Mouse (Mus musculus) midbrain, embryonic 16.5 days (tissue): ENCODE measurements around the gene Shank2. TPM values are rescaled to one million over a fixed set of nuclear protein-coding genes. Genes with fewer than 3 reads are reported as not detected.

Experiments used
- ATAC-seq: fragments of 200-750 bp; cut with Nextera tagmentation; 2 replicates; pipeline ENCODE4 v1.8.0; 2017; ENCODE audit warnings: moderate TSS enrichment
- H3K27ac ChIP-seq: fragments of 300-500 bp; sonication (generic); 2 replicates; pipeline ENCODE4 v1.5.1; 2014; ENCODE audit warnings: mild to moderate bottlenecking, low read length, mixed read lengths
- H3K27me3 ChIP-seq: fragments of 300-500 bp; sonication (generic); 2 replicates; pipeline ENCODE4 v1.6.1; 2014; ENCODE audit warnings: low read depth, low read length, mixed read lengths; ENCODE audit not compliant: control insufficient read depth, insufficient read depth
- H3K36me3 ChIP-seq: fragments of 300-500 bp; sonication (generic); 2 replicates; pipeline ENCODE4 v1.6.1; 2014; ENCODE audit warnings: mild to moderate bottlenecking, low read length, moderate library complexity, mixed read lengths; ENCODE audit not compliant: control insufficient read depth, insufficient read depth
- H3K4me1 ChIP-seq: fragments of 300-500 bp; sonication (generic); 2 replicates; pipeline ENCODE4 v1.6.1; 2014; ENCODE audit warnings: mild to moderate bottlenecking, low read length, mixed read lengths; ENCODE audit not compliant: control insufficient read depth, insufficient read depth
- H3K4me2 ChIP-seq: fragments of 300-500 bp; sonication (generic); 2 replicates; pipeline ENCODE4 v1.6.1; 2014; ENCODE audit warnings: mild to moderate bottlenecking, low read length, mixed read lengths
- H3K4me3 ChIP-seq: fragments of 300-500 bp; sonication (generic); 2 replicates; pipeline ENCODE4 v1.5.1; 2014; ENCODE audit warnings: low read depth, mild to moderate bottlenecking, low read length, moderate library complexity, mixed read lengths
- H3K9ac ChIP-seq: fragments of 300-500 bp; sonication (generic); 2 replicates; pipeline ENCODE4 v1.6.1; 2014; ENCODE audit warnings: low read depth, low read length, mixed read lengths
- H3K9me3 ChIP-seq: fragments of 300-500 bp; sonication (generic); replicated peaks from 2 replicates; pipeline ENCODE4 v1.6.1; 2014; ENCODE audit warnings: mild to moderate bottlenecking, low read length, mixed read lengths; ENCODE audit not compliant: control insufficient read depth, poor library complexity, severe bottlenecking
- WGBS: fragments of 180-500 bp; shearing (Covaris S2); extraction: QIAGEN DNeasy Blood & Tissue Kit; methylation state at CpG from one replicate; pipeline ENCODE4 v1.1.7; 2014; 5-methylcytosine and 5-hydroxymethylcytosine counted together
- microRNA-seq: library from miRNA; unstranded; fragments of <30 nt; microRNA quantifications from one replicate; pipeline ENCODE4, GENCODE M21; 2017
- polyA plus RNA-seq: library from polyadenylated mRNA; unstranded; fragments of >200 nt; fragmentation: Nextera tagmentation; extraction: Ambion mirVana; gene quantifications from 2 replicates; pipeline ENCODE4 v1.2.1, GENCODE M21; 2015

Gene Shank2
- polyA plus RNA-seq, 1 experiment from 2014 or later = 10.5 TPM

DNA sequence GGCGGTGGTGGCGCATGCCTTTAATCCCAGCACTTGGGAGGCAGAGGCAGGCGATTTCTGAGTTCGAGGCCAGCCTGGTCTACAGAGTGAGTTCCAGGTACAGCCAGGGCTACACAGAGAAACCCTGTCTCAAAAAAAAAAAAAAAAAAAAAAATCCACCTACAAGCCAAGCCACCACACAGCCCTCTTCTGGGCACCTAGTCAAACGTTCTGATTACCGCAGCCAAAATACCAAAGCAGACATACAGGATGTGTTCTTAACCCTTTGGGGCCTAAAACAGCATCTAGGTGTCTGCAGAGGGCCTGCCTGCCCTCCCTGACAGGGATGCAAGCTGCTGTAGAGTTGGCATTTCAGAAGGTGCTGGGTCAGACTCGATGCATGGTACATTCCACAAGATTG lies 460.8 kb downstream of the Shank2 start:
- H3K4me3 ChIP-seq = no peak overlapping the region
- 91% methylated on average over 7 of the region's 7 CpGs for WGBS
- H3K27ac ChIP-seq = no peak overlapping the region
- no peak for ATAC-seq
- no peak overlapping the region for H3K9ac ChIP-seq
- H3K4me2 ChIP-seq = no peak overlapping the region
- H3K27me3 ChIP-seq = no peaks in the 10 kb centered on the region
- H3K4me1 ChIP-seq = no peaks in the 10 kb centered on the region
- H3K9me3 ChIP-seq = no peaks in the 10 kb centered on the region
- peaks cover 60% of the 10 kb centered on the region for H3K36me3 ChIP-seq

DNA sequence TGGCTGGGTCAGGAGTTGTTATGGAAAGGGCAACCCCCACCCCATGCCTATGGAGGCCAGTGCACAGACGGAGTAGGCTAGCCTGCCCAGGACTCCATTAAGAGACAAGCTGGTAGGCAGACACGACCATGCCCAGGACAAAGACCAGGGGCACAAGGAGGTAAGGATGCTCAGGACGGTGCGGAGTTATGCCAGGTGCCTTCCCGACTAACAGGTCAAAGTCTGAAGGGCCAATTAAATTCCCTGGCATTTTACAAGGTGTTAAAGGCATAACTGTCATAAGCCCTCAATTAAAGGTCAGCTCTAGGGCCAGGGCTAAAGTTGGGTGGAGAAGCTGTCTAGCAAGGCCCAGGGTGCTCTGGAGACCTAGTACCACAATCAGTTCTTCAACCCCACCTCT lies 467.0 kb downstream of the Shank2 start:
- H3K27ac ChIP-seq = no peak overlapping the region
- no peak overlapping the region for H3K9ac ChIP-seq

DNA sequence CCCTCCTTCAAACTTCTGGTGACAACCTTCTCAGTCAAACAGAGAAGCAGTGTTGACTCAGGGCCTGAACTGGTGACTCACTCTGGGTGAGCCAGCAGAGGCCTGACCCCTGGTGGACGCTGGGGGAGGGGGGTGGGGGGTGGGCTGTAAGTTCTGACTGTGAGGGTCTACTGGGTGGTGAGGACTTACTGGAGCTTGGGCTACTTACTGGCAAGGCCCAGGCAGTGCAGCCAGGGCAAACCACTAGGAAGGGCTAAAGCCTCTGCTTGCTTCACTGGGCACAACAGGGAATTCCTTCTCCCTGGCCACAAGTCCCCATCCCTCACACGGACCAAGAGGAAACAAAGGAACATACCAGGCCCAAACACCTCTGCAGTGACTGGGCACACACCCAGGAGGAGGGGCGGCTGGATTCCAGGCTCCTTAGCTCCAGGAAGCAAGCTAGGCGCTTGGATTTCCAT lies 467.5 kb downstream of the Shank2 start:
- WGBS = 15% methylated on average over 4 of the region's 4 CpGs
- H3K27me3 ChIP-seq = no peaks in the 10 kb centered on the region
- peak overlapping the region; percentile 56 for H3K4me2 ChIP-seq
- no peak for ATAC-seq
- H3K4me1 ChIP-seq = peaks cover 21% of the 10 kb centered on the region
- H3K9ac ChIP-seq = peak overlapping the region; percentile 97
- no peaks in the 10 kb centered on the region for H3K9me3 ChIP-seq
- H3K27ac ChIP-seq = no peak overlapping the region
- H3K4me3 ChIP-seq = peak overlapping the region; percentile 86
- peaks cover 10% of the 10 kb centered on the region for H3K36me3 ChIP-seq

More for the DNA sequence above, 467.0 kb downstream of the Shank2 start:
- peaks cover 21% of the 10 kb centered on the region for H3K4me1 ChIP-seq
- no peak overlapping the region for H3K4me3 ChIP-seq
- peaks cover 12% of the 10 kb centered on the region for H3K36me3 ChIP-seq
- no peak for ATAC-seq
- no peaks in the 10 kb centered on the region for H3K27me3 ChIP-seq
- WGBS = 94% methylated on average over 5 of the region's 5 CpGs
- H3K9me3 ChIP-seq = no peaks in the 10 kb centered on the region
- no peak overlapping the region; the same call in 1 of the 2 replicates for H3K4me2 ChIP-seq

DNA sequence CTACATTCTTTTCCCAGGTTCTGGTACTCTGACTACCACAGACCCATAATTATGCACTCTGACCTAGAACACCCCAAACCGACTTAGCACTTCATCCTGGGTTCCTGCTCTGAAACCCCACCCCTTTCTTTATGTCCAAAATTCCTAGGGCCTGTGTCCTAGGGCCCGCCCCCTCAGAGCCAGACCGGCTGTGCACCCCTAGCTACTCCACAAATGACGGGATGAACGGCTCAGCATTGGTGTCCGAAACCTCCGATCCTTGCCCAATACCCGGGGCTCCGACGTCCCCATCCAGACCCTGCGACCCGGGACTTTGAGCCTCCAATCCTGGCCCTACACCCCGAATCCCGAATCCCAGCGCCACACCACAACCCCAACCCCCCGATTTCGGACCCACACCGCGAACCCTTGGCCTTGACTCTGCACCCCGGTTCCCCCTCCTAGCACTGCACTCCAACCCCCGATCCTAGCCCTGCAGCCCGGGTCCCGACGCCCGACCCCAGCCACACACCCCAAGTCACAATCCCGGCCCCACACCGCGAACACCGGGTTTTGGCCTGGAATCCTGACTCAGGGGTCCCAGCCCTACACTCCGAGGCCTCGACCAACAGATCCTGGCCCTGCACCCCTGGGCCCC lies 468.3 kb downstream of the Shank2 start:
- no peaks in the 10 kb centered on the region for H3K27me3 ChIP-seq
- under 1% methylated on average over 31 of the region's 31 CpGs for WGBS
- H3K9me3 ChIP-seq = no peaks in the 10 kb centered on the region
- ATAC-seq = peak; percentile 73
- peak overlapping the region; percentile 86 for H3K4me3 ChIP-seq
- H3K36me3 ChIP-seq = 0 out of 2 replicates have a peak, but pooled peaks cover 2% of the 10 kb centered on the region
- H3K27ac ChIP-seq = peak overlapping the region; percentile 85
- peak overlapping the region; percentile 56 for H3K4me2 ChIP-seq
- peak overlapping the region; percentile 97 for H3K9ac ChIP-seq
- H3K4me1 ChIP-seq = peaks cover 21% of the 10 kb centered on the region

DNA sequence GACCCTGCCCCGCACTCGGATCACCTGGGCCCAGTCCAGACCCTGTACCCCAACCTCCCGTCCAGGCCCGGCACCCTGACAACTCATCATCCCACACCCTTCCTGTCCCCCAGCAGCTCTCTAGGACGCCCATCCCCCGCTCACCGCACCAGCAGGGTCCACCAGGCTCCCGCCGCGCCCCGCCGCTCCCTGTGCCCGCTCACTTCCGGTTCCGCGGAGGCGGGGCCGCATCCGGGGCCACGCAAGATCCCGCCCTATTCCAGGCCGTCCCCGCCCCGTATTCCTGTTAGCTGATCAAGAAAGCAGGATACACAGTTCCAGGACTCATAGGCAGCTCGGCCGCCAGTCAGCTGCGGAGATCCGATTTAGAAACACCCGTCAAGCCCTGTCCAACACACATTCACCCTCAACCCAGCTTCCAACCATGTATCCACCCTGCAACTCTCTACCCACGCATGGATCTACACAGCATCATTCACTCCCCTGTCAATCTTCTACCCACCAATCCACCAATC lies 468.9 kb downstream of the Shank2 start, which contains the start of gene Cttn:
Gene Cttn, minus strand, starts transcription at position 465 of the 515 bp plus-strand sequence.
- peak; percentile 97 for ATAC-seq
- WGBS = 1% methylated on average over 28 of the region's 30 CpGs
- H3K9me3 ChIP-seq = no peaks in the 10 kb centered on the region

DNA sequence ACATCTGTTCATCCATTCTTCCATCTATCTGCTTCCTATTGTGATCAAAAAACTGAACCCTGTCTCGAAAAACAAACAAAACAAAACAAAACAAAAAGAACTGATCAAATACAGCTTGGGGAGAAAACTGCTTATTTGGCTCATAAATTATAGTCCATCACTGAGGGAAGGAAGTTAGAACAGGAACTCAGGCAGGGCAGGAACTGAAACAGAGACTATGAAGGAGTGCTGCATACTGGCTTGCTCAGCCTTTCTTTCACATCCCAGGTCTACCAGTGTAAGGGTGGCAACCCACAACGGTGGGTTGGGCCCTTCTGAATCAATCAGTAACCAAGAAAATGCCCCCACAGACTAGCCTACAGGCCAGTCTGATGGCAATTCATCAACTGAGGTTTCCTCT lies 469.4 kb downstream of the Shank2 start:
- Histone ChIP-seq H3K4me2 (peak overlapping the region; percentile 56), H3K27ac (peak overlapping the region; percentile 85), H3K9me3 (no peaks in the 10 kb centered on the region), H3K4me1 (peaks cover 21% of the 10 kb centered on the region), H3K36me3 (no peaks in the 10 kb centered on the region), H3K27me3 (no peaks in the 10 kb centered on the region), H3K4me3 (peak overlapping the region; percentile 86), H3K9ac (peak overlapping the region; percentile 97)
- no peak for ATAC-seq
- 75% methylated on average over 2 of the region's 2 CpGs for WGBS

More for the DNA sequence above, 468.9 kb downstream of the Shank2 start, which contains the start of gene Cttn:
- peak within 1 kb of the TSS; percentile 56 for H3K4me2 ChIP-seq
- peaks cover 21% of the 10 kb centered on the region for H3K4me1 ChIP-seq
- H3K4me3 ChIP-seq = peak within 1 kb of the TSS; percentile 86
- H3K27ac ChIP-seq = peak within 1 kb of the TSS; percentile 85
- no peaks in the 10 kb centered on the region for H3K27me3 ChIP-seq
- no peaks in the 10 kb centered on the region for H3K36me3 ChIP-seq
- H3K9ac ChIP-seq = peak within 1 kb of the TSS; percentile 97

DNA sequence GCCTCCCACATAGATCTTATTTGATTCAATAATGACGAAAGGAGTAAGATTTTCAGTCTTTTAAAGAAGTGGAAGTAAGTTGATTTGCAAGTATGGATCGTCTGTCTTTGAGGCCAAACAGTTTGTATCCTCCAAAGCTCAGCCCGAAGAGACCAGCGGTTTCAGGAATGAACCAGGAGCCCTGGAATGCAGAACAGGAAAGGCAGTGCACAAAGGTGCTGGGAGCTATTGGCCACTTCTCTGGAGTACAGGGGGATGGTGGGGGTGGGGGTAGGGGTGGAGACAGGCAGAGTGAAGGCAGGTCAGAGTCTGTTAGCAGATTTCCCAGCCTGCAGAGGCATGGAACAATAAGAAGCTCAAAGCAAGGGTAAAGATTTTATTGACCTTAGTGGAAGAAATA lies 471.8 kb downstream of the Shank2 start:
- ATAC-seq = no peak
- Histone ChIP-seq H3K9ac (no peak overlapping the region), H3K27me3 (no peaks in the 10 kb centered on the region), H3K4me1 (peaks cover 18% of the 10 kb centered on the region), H3K36me3 (peaks cover 5% of the 10 kb centered on the region; the same call in 1 of the 2 replicates), H3K9me3 (no peaks in the 10 kb centered on the region), H3K4me3 (no peak overlapping the region), H3K4me2 (no peak overlapping the region), H3K27ac (no peak overlapping the region)
- WGBS = 78% methylated on average over 4 of the region's 4 CpGs

Small RNAs within 50 kb of the gene (microRNA-seq; reads per million reads assigned to microRNA genes)
- 3.4 reads per million, percentile 16 among the genes with 10 or more reads in this experiment for gene Mir3105

Other genes with a start within 250 kb of the Shank2 start
- 43.8 and 44.1 TPM in 2 replicates for gene Osbpl5, start 244.9 kb upstream of the Shank2 start, polyA plus RNA-seq
- gene Mrgprg, start 234.9 kb upstream of the Shank2 start, polyA plus RNA-seq = not detected in 2 replicates
- 11.4 and 14.1 TPM in 2 replicates for gene Mrgpre, start 217.4 kb upstream of the Shank2 start, polyA plus RNA-seq
- gene Nadsyn1, start 179.1 kb upstream of the Shank2 start, polyA plus RNA-seq = 6.5 and 7.5 TPM in 2 replicates
- 71.7 and 83.4 TPM in 2 replicates for gene Dhcr7, start 178.8 kb upstream of the Shank2 start, polyA plus RNA-seq
- gene Gm498, start 135.1 kb upstream of the Shank2 start, polyA plus RNA-seq = not detected in 2 replicates